Mouse (Mus musculus): ENCODE data around the gene Fer. TPM values are rescaled to one million over a fixed set of nuclear protein-coding genes. Genes with fewer than 3 reads are reported as not detected.
A peak's percentile ranks its signal among the peaks of the same experiment; 100 is the strongest.

Gene Fer
- polyA plus RNA-seq, 1 experiment from 2014 or later, result 31.5 TPM

GRCm38 (mm10) chr17:64085493-64085892, 222.6 kb downstream of the Fer start:
- no peak overlapping the region for H3K4me2 ChIP-seq (replicated peaks)
- no peaks in the 10 kb centered on the region for H3K4me1 ChIP-seq
- ATAC-seq (ENCODE audit: insufficient number of reproducible peaks, low FRiP score, low TSS enrichment, low read depth), result no peak
- no peaks in the 10 kb centered on the region for H3K36me3 ChIP-seq
- 72% methylated on average over 2 of the region's 2 CpGs for WGBS
- no peak overlapping the region for H3K27ac ChIP-seq (replicated peaks)
- H3K9me3 ChIP-seq (replicated peaks), result no peaks in the 10 kb centered on the region
- no peak overlapping the region for H3K4me3 ChIP-seq (replicated peaks)
- no peak overlapping the region for H3K9ac ChIP-seq
- no peaks in the 10 kb centered on the region for H3K27me3 ChIP-seq

DNA sequence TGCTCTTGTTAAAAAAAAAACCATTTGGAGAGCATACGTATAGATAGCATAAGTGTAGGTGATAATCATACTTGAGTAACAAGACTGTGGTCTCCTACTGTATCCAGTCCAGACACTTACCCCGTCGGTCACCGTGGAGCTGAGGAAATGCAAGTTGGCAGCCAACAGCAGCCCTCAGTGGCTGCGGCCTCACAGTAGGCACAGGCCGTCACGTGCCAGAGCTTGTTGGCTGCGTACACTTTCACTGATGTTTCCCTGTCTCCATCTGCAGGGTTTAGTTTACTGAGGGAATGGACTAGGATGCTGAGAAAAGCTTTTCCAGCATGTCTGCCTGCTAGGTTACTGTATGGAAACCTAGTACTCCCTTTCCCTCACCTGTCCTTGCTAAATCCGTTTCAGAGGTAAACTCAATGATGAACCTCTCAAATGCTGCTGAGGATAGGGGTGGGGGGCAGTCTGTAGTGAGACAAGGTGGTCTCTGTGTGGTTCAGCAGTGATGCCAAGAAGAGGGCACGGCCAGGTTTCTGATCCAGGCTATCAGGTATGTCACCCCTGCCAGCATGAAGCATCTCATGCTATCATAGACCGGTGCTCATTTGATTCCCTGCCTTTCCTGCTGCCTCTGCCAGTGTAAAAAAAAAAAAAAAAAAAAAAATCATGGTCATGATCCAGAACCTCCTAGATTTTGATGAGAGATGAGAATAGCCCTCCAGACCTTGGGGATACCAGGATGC, 224.2 kb downstream of the Fer start:
- ATAC-seq (ENCODE audit: insufficient number of reproducible peaks, low FRiP score, low TSS enrichment, low read depth), result no peak
- WGBS, result 78% methylated on average over 11 of the region's 11 CpGs
- no peak overlapping the region for H3K27ac ChIP-seq (replicated peaks)

GRCm38 (mm10) chr17:64087871-64088270, 225.0 kb downstream of the Fer start:
- H3K4me1 ChIP-seq, result no peaks in the 10 kb centered on the region
- no peak for ATAC-seq (ENCODE audit: insufficient number of reproducible peaks, low FRiP score, low TSS enrichment, low read depth)
- no peak overlapping the region for H3K4me3 ChIP-seq (replicated peaks)
- no peaks in the 10 kb centered on the region for H3K27me3 ChIP-seq
- H3K9ac ChIP-seq, result no peak overlapping the region
- no peaks in the 10 kb centered on the region for H3K9me3 ChIP-seq (replicated peaks)
- H3K4me2 ChIP-seq (replicated peaks), result no peak overlapping the region
- WGBS, result 65% methylated on average over 3 of the region's 3 CpGs
- H3K27ac ChIP-seq (replicated peaks), result no peak overlapping the region
- H3K36me3 ChIP-seq, result no peaks in the 10 kb centered on the region

More for the DNA sequence above, 224.2 kb downstream of the Fer start:
- Histone ChIP-seq H3K36me3 (no peaks in the 10 kb centered on the region), H3K9me3 (replicated peaks) (no peaks in the 10 kb centered on the region), H3K4me1 (no peaks in the 10 kb centered on the region), H3K9ac (no peak overlapping the region), H3K27me3 (no peaks in the 10 kb centered on the region), H3K4me2 (replicated peaks) (no peak overlapping the region), H3K4me3 (replicated peaks) (no peak overlapping the region)

DNA sequence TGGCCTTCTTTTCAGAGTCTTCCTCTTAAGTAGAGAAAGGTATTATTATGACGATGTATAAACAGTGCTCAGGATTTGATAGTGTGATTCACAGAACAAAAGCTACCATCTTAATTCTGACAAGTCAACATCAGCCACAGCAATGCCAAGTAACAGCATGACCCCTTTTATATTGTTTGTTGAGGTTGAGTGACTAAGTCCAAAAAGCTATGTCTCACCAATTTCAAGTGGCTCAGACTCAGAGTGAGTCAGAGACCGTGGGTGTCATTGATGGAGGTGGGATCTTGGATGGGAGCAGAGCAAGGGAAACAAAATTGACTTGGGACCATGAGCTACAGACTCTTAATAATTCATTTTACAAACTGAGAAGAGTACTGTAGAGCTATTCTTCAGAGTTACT, 230.9 kb downstream of the Fer start:
- Histone ChIP-seq H3K4me1 (peaks cover 3% of the 10 kb centered on the region; the same call in 1 of the 2 replicates), H3K4me2 (replicated peaks) (no peak overlapping the region), H3K9ac (no peak overlapping the region), H3K9me3 (replicated peaks) (no peaks in the 10 kb centered on the region), H3K4me3 (replicated peaks) (no peak overlapping the region), H3K36me3 (no peaks in the 10 kb centered on the region), H3K27me3 (no peaks in the 10 kb centered on the region), H3K27ac (replicated peaks) (no peak overlapping the region)
- no peak for ATAC-seq (ENCODE audit: insufficient number of reproducible peaks, low FRiP score, low TSS enrichment, low read depth)
- WGBS, result 85% methylated on average over 2 of the region's 2 CpGs

GRCm38 (mm10) chr17:64096811-64097210, 233.9 kb downstream of the Fer start:
- 77% methylated on average over 3 of the region's 3 CpGs for WGBS

DNA sequence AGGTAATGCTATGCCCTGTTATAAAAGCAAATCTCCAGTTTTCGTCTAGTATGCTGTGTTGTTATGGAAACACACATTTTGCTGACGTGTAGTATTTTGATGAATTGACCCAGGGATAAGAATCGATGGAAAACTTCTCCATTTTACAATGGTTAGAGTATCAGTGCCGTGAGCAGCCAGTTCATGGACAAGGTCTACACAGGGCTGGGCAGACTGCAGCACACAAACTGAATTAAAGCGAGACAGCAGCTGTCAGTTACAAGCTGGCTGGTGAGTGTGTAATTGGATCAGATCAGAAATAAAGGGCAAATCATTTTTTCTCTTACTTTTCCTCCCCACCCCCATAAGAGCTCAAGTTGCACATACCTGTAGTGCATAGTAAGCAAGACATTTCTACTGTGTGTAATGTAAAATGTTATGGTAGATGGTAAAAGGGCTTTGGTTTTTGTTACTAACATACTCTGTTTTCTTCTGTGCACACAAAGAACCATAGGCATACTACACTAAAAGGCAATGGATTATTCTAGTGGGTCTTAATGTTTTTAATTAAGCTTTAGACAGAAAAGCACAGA, 235.0 kb downstream of the Fer start:
- WGBS, result 35% methylated on average over 5 of the region's 5 CpGs
- Histone ChIP-seq H3K4me3 (replicated peaks) (no peak overlapping the region), H3K4me2 (replicated peaks) (no peak overlapping the region), H3K9ac (no peak overlapping the region), H3K36me3 (no peaks in the 10 kb centered on the region), H3K4me1 (peaks cover 3% of the 10 kb centered on the region; the same call in 1 of the 2 replicates), H3K27me3 (no peaks in the 10 kb centered on the region), H3K27ac (replicated peaks) (no peak overlapping the region), H3K9me3 (replicated peaks) (no peaks in the 10 kb centered on the region)
- no peak for ATAC-seq (ENCODE audit: insufficient number of reproducible peaks, low FRiP score, low TSS enrichment, low read depth)

More at GRCm38 (mm10) chr17:64096811-64097210, 233.9 kb downstream of the Fer start:
- Histone ChIP-seq H3K9me3 (replicated peaks) (no peaks in the 10 kb centered on the region), H3K27me3 (no peaks in the 10 kb centered on the region), H3K9ac (no peak overlapping the region), H3K27ac (replicated peaks) (no peak overlapping the region), H3K36me3 (no peaks in the 10 kb centered on the region), H3K4me1 (peaks cover 3% of the 10 kb centered on the region; the same call in 1 of the 2 replicates), H3K4me2 (replicated peaks) (no peak overlapping the region), H3K4me3 (replicated peaks) (no peak overlapping the region)
- ATAC-seq (ENCODE audit: insufficient number of reproducible peaks, low FRiP score, low TSS enrichment, low read depth), result no peak

DNA sequence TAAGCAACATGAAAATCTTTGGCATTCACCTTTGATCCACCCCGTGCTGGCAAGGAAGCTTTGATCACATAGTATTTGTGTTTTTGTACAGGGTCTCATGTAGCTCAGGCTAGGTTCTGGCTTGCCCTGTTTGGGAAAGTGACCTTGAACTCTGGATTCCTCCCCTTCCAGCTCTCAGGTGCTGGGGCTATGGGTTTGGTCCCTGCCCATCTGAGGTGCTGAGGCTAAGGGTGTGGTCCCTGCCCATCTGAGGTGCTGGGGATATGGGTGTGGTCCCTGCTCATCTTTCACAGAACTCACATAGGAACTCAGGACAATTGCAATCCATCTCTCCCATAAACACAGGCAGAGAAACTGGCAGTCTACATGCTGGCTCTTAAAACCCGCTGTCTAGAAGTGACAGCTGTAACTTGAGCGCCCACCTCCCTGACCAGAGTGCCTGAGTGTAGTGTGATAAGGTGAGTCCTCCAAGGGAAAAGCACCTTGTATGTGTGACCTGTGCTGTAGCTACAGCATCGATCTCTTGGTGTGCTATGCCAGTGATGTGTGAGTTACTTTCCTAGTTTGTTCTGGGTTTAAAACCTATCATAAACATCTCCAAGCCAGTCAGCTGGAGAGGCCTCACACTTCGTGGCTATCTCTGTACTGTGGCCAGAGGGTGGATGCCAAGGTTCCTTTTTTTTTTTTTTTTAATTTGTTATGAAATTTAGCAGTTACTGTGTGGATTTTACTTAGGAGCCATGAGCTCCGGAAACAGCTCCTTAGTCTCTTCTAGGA, 236.7 kb downstream of the Fer start:
- H3K27me3 ChIP-seq, result no peaks in the 10 kb centered on the region
- peaks cover 3% of the 10 kb centered on the region; the same call in 1 of the 2 replicates for H3K4me1 ChIP-seq
- no peak overlapping the region for H3K9ac ChIP-seq
- 75% methylated on average over 6 of the region's 6 CpGs for WGBS
- H3K27ac ChIP-seq (replicated peaks), result no peak overlapping the region
- no peaks in the 10 kb centered on the region for H3K9me3 ChIP-seq (replicated peaks)
- ATAC-seq (ENCODE audit: insufficient number of reproducible peaks, low FRiP score, low TSS enrichment, low read depth), result peak; percentile 7; the same call in 1 of the 2 replicates
- no peak overlapping the region for H3K4me3 ChIP-seq (replicated peaks)
- no peaks in the 10 kb centered on the region for H3K36me3 ChIP-seq
- H3K4me2 ChIP-seq (replicated peaks), result no peak overlapping the region

GRCm38 (mm10) chr17:64100172-64100510, 237.3 kb downstream of the Fer start:
- H3K36me3 ChIP-seq, result no peaks in the 10 kb centered on the region
- ATAC-seq (ENCODE audit: insufficient number of reproducible peaks, low FRiP score, low TSS enrichment, low read depth), result no peak
- H3K9me3 ChIP-seq (replicated peaks), result no peaks in the 10 kb centered on the region
- H3K27me3 ChIP-seq, result no peaks in the 10 kb centered on the region
- no peak overlapping the region for H3K4me3 ChIP-seq (replicated peaks)
- 70% methylated on average over 3 of the region's 3 CpGs for WGBS
- no peak overlapping the region for H3K9ac ChIP-seq
- no peak overlapping the region for H3K27ac ChIP-seq (replicated peaks)
- H3K4me2 ChIP-seq (replicated peaks), result no peak overlapping the region
- H3K4me1 ChIP-seq, result peaks cover 3% of the 10 kb centered on the region; the same call in 1 of the 2 replicates

DNA sequence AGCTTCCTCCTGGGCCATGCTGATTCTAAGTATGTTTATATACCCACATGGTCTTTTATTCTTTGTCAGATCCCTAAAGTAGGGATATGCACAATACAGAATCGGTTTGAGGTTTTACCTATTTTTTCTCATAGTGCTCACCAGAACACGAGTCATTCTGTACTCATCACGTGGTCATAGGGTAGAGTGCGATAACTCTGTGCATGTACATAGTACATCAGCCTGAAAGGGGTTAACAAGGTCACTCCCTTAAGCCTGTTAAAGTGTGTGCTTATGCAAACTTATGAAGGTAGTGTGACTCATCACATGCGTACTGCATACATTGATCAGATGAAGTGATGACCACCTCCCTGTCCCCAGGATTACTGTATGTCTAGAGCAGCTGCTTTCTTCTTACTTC, 245.9 kb downstream of the Fer start:
- H3K4me3 ChIP-seq (replicated peaks), result no peak overlapping the region
- no peaks in the 10 kb centered on the region for H3K4me1 ChIP-seq
- no peak overlapping the region for H3K9ac ChIP-seq
- no peaks in the 10 kb centered on the region for H3K36me3 ChIP-seq
- ATAC-seq (ENCODE audit: insufficient number of reproducible peaks, low FRiP score, low TSS enrichment, low read depth), result no peak
- H3K27me3 ChIP-seq, result no peaks in the 10 kb centered on the region
- no peak overlapping the region for H3K27ac ChIP-seq (replicated peaks)
- H3K9me3 ChIP-seq (replicated peaks), result no peaks in the 10 kb centered on the region
- H3K4me2 ChIP-seq (replicated peaks), result no peak overlapping the region
- WGBS, result 86% methylated on average over 5 of the region's 5 CpGs

- Histone ChIP-seq H3K9ac (no peak overlapping the region), H3K4me1 (no peaks in the 10 kb centered on the region), H3K4me2 (replicated peaks) (no peak overlapping the region), H3K27ac (replicated peaks) (no peak overlapping the region), H3K4me3 (replicated peaks) (no peak overlapping the region), H3K9me3 (replicated peaks) (no peaks in the 10 kb centered on the region), H3K36me3 (no peaks in the 10 kb centered on the region), H3K27me3 (no peaks in the 10 kb centered on the region)
- 79% methylated on average over 8 of the region's 8 CpGs for WGBS
- no peak for ATAC-seq (ENCODE audit: insufficient number of reproducible peaks, low FRiP score, low TSS enrichment, low read depth)
These were observed 247.0 kb downstream of the Fer start for GRCm38 (mm10) chr17:64109871-64110270.

- Histone ChIP-seq H3K9me3 (replicated peaks) (no peaks in the 10 kb centered on the region), H3K36me3 (no peaks in the 10 kb centered on the region), H3K27ac (replicated peaks) (no peak overlapping the region), H3K4me3 (replicated peaks) (no peak overlapping the region), H3K4me1 (no peaks in the 10 kb centered on the region), H3K4me2 (replicated peaks) (no peak overlapping the region), H3K9ac (no peak overlapping the region), H3K27me3 (no peaks in the 10 kb centered on the region)
- ATAC-seq (ENCODE audit: insufficient number of reproducible peaks, low FRiP score, low TSS enrichment, low read depth), result no peak
- WGBS, result 87% methylated on average over 5 of the region's 5 CpGs
These were observed 250.8 kb downstream of the Fer start for GRCm38 (mm10) chr17:64113625-64114024.

Measured in embryonic facial prominence, embryonic 15.5 days (tissue).